Mouse (Mus musculus) C2C12 (cell line): ENCODE measurements around the gene Brd1. TPM values are rescaled to one million over a fixed set of nuclear protein-coding genes. Genes with fewer than 3 reads are reported as not detected.
A peak's percentile ranks its signal among the peaks of the same experiment; 100 is the strongest.
"Not testable (repeated sequence)": the region's sequence is repeated elsewhere in the genome, so short reads cannot be mapped to it uniquely, and the experiment has no call there.

Experiments
- H3K27me3 ChIP-seq: one replicate; pipeline ENCODE4 v1.6.1; 2011; ENCODE audit not compliant: control insufficient read depth, insufficient read depth, insufficient read length
- H3K36me3 ChIP-seq: one replicate; pipeline ENCODE4 v1.6.1; 2011; ENCODE audit not compliant: control insufficient read depth, insufficient read depth
- H3K4me3 ChIP-seq: one replicate; pipeline ENCODE4 v1.5.1; 2011; ENCODE audit warnings: mild to moderate bottlenecking, control low read depth; ENCODE audit not compliant: poor library complexity, insufficient read depth, severe bottlenecking
- H3K79me2 ChIP-seq: one replicate; pipeline ENCODE4 v1.6.1; 2011; ENCODE audit not compliant: control insufficient read depth, insufficient read depth
- H3K79me3 ChIP-seq: one replicate; pipeline ENCODE4 v1.6.1; 2011; ENCODE audit warnings: low read depth, control low read depth
- H3ac ChIP-seq: one replicate; pipeline ENCODE3; 2011; ENCODE audit warnings: low read depth; ENCODE audit not compliant: control insufficient read depth, insufficient read length
- CEBPB ChIP-seq: IDR thresholded peaks from one replicate; pipeline ENCODE4 v1.6.1; 2011; ENCODE audit warnings: low read depth, mild to moderate bottlenecking, control low read depth, moderate library complexity
- CTCF ChIP-seq: IDR thresholded peaks from one replicate; pipeline ENCODE4 v1.5.1; 2011; ENCODE audit not compliant: control insufficient read depth, insufficient read depth, insufficient read length
- FOSL1 ChIP-seq: IDR thresholded peaks from one replicate; pipeline ENCODE4 v1.8.0; 2011; ENCODE audit warnings: mild to moderate bottlenecking, low read length; ENCODE audit not compliant: poor library complexity, insufficient read depth, severe bottlenecking
- MAX ChIP-seq: IDR thresholded peaks from one replicate; pipeline ENCODE4 v1.6.1; 2011; ENCODE audit warnings: mild to moderate bottlenecking, control low read depth
- MYOD1 ChIP-seq: IDR thresholded peaks from one replicate; pipeline ENCODE4 v1.6.1; 2011; ENCODE audit warnings: low read depth; ENCODE audit not compliant: control insufficient read depth, insufficient read length
- MYOG ChIP-seq: IDR thresholded peaks from one replicate; pipeline ENCODE4 v1.6.1; 2011; ENCODE audit not compliant: control insufficient read depth, insufficient read length; ENCODE audit errors: extremely low read depth
- USF1 ChIP-seq: IDR thresholded peaks from one replicate; pipeline ENCODE4 v1.6.1; 2011; ENCODE audit warnings: low read depth, mild to moderate bottlenecking, control low read depth, moderate library complexity
- polyA plus RNA-seq: library from polyadenylated mRNA; unstranded; fragments of >200 nt; fragmentation: generic; extraction: Trizol; gene quantifications from one replicate; pipeline ENCODE4 v1.2.1, GENCODE M21; 2012; ENCODE audit warnings: missing spikeins

The Brd1 gene
- polyA plus RNA-seq, 1 experiment = 23.8 TPM

- Histone ChIP-seq H3K27me3 (no peaks in the 10 kb centered on the region), H3K36me3 (peaks cover 98% of the 10 kb centered on the region), H3K79me2 (peaks cover 54% of the 10 kb centered on the region), H3ac (no peak overlapping the region), H3K79me3 (peaks cover 42% of the 10 kb centered on the region), H3K4me3 (no peak overlapping the region)
- TF ChIP-seq CTCF (no peak), CEBPB (no peak), MYOG (no peak), MAX (no peak), FOSL1 (no peak), USF1 (no peak), MYOD1 (no peak)
Observed at GRCm38 (mm10) chr15:88714021-88714589, 19.9 kb downstream of the Brd1 start.

DNA sequence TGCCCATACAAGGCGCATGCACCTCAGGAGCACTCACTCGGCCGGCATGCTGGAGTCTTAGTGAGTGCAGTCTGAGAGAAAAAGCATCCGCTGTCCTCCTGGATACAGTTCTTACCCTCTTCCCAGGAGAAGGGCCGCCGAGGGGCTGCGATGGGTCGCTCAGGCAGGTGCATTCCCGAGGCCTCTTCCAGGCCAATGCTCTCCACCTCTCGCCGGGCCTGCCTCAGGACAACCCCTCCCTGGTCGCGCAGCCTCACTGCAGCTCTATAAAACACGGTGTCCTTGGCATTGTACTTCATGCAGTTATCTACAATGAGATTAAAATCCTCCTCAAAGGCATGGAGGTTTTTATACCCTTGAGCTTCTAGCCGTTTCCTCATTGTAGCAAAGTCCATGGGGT lies 21.5 kb downstream of the Brd1 start:
- H3K79me3 ChIP-seq = peaks cover 26% of the 10 kb centered on the region
- no peaks in the 10 kb centered on the region for H3K27me3 ChIP-seq
- H3K79me2 ChIP-seq = peaks cover 38% of the 10 kb centered on the region
- no peak overlapping the region for H3ac ChIP-seq
- no peak overlapping the region for H3K4me3 ChIP-seq
- H3K36me3 ChIP-seq = peaks cover 100% of the 10 kb centered on the region
- TF ChIP-seq MAX (no peak), FOSL1 (no peak), MYOD1 (no peak), CEBPB (no peak), MYOG (no peak), CTCF (no peak), USF1 (no peak)

DNA sequence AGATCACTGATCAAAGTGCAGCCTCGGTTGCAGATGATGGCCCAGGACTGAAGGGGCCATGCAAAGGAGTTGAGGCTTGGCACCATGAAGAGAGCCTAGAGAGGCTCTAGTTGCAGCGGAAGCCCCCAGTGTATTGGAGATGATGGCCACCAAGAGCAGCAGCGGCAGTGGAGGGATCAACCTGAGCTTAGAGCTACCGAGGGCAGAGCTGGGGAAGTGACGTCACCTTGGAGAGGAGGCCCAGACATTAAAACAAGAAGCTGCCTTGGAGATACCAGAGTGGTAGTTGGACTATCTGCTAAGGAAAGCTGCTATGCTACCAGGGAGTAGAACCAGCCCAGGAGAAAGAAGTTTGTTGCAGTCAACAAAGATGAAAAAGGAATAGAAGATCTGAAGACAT lies 24.2 kb downstream of the Brd1 start:
- H3K4me3 ChIP-seq = no peak overlapping the region
- H3K27me3 ChIP-seq = no peaks in the 10 kb centered on the region
- H3K79me3 ChIP-seq = peaks cover 11% of the 10 kb centered on the region
- H3K79me2 ChIP-seq = peaks cover 28% of the 10 kb centered on the region
- TF ChIP-seq MYOG (no peak), MYOD1 (no peak), USF1 (no peak), CEBPB (no peak), CTCF (no peak), MAX (no peak), FOSL1 (no peak)
- peaks cover 100% of the 10 kb centered on the region for H3K36me3 ChIP-seq
- no peak overlapping the region for H3ac ChIP-seq

DNA sequence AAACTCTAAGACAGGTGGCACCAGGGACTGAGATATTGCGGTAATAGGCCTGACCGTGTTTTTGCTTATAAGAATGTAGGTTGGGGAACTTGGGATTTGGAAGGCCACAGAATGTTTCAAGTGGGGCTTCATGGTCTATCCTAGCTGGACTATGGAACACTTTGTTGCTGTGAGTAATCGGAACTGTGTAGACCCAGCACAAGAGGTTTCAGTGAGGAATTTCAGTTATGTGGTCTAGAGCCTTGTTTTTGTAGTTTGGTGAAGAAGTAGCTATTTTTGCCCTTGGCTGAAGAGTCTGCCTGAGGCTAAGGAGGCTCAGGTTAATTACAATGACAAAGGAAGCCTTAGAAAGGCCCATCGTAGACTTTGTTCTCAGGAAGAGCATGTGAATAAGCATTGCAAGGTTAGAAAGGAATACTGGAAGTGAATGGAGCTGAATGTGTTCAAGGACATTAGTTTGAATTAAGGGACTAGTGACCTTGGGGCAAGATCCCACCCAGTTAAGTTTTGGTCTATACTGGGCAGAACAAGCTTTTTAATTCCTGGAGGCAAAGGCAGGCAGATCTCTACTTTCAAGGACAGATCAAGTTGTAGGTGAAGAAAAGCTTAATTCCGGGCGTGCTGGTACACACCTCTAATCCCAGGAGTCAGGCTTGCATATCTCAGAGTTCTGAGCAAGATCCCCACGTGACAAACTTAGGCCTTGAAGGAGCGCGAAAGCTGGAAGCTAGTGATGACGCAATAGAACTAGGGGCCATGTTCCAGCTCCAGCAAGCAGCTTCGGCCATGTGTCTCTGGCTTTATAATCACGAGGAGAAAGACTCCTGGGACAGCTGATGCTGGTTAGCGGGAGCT lies 25.1 kb downstream of the Brd1 start:
- Histone ChIP-seq H3K79me3 (peaks cover 11% of the 10 kb centered on the region), H3K79me2 (peaks cover 27% of the 10 kb centered on the region), H3K36me3 (peaks cover 100% of the 10 kb centered on the region), H3K4me3 (no peak overlapping the region), H3K27me3 (no peaks in the 10 kb centered on the region), H3ac (no peak overlapping the region)
- TF ChIP-seq CEBPB (peak; percentile 56), USF1 (no peak)

- H3K36me3 ChIP-seq = peaks cover 100% of the 10 kb centered on the region
- H3K79me3 ChIP-seq = peaks cover 13% of the 10 kb centered on the region
- no peak overlapping the region for H3K4me3 ChIP-seq
- peaks cover 32% of the 10 kb centered on the region for H3K79me2 ChIP-seq
- no peak overlapping the region for H3ac ChIP-seq
- no peak for TF ChIP-seq USF1
- TF ChIP-seq CTCF = no peak
- TF ChIP-seq FOSL1 = no peak
- no peak for TF ChIP-seq CEBPB
- TF ChIP-seq MAX = no peak
- no peak for TF ChIP-seq MYOD1
- no peak for TF ChIP-seq MYOG
- H3K27me3 ChIP-seq = no peaks in the 10 kb centered on the region
Observed at GRCm38 (mm10) chr15:88708204-88708603, 25.8 kb downstream of the Brd1 start.

- Histone ChIP-seq H3K79me3 (peaks cover 19% of the 10 kb centered on the region), H3K36me3 (peaks cover 100% of the 10 kb centered on the region), H3K79me2 (peaks cover 44% of the 10 kb centered on the region)
- H3K4me3 ChIP-seq, H3ac ChIP-seq, H3K27me3 ChIP-seq: not testable (repeated sequence)
Observed at GRCm38 (mm10) chr15:88706987-88707386, 27.0 kb downstream of the Brd1 start.
